Mouse (Mus musculus) ZHBTc4 (cell line): ENCODE data around the gene Rnf216.

Experiments
- DNase-seq: peaks from one replicate; pipeline ENCODE4 v3.0.0-alpha.2; 2011; ENCODE audit warnings: low read depth, low spot score

Rnf216 gene

GRCm38 (mm10) chr5:143053132-143053972, 59.4 kb downstream of the Rnf216 start:
- DNase-seq = no peak

GRCm38 (mm10) chr5:143052677-143053076, 60.1 kb downstream of the Rnf216 start:
- no peak for DNase-seq

- DNase-seq = no peak
Measured at GRCm38 (mm10) chr5:143051851-143052250, 60.9 kb downstream of the Rnf216 start.

GRCm38 (mm10) chr5:143050273-143050672, 62.5 kb downstream of the Rnf216 start:
- DNase-seq = no peak

GRCm38 (mm10) chr5:143049746-143050145, 63.0 kb downstream of the Rnf216 start:
- no peak for DNase-seq

GRCm38 (mm10) chr5:143049013-143049385, 63.8 kb downstream of the Rnf216 start:
- no peak for DNase-seq

- no peak for DNase-seq
Measured at GRCm38 (mm10) chr5:143048232-143049012, 64.4 kb downstream of the Rnf216 start.

GRCm38 (mm10) chr5:143047586-143047985, 65.2 kb downstream of the Rnf216 start:
- no peak for DNase-seq

GRCm38 (mm10) chr5:143043902-143044301, 68.9 kb downstream of the Rnf216 start:
- DNase-seq = no peak

- DNase-seq = peak; percentile 77
Measured at GRCm38 (mm10) chr5:143043285-143043684, 69.5 kb downstream of the Rnf216 start.

GRCm38 (mm10) chr5:143038794-143039193, 74.0 kb downstream of the Rnf216 start:
- DNase-seq = no peak

GRCm38 (mm10) chr5:143037201-143037600, 75.6 kb downstream of the Rnf216 start:
- DNase-seq = peak; percentile 72

GRCm38 (mm10) chr5:143036052-143036451, 76.7 kb downstream of the Rnf216 start:
- DNase-seq = no peak

- no peak for DNase-seq
Measured at GRCm38 (mm10) chr5:143035271-143035670, 77.5 kb downstream of the Rnf216 start.

- no peak for DNase-seq
Measured at GRCm38 (mm10) chr5:143034108-143034507, 78.7 kb downstream of the Rnf216 start.

GRCm38 (mm10) chr5:143033277-143033676, 79.5 kb downstream of the Rnf216 start:
- DNase-seq = no peak

GRCm38 (mm10) chr5:143032639-143033146, 80.1 kb downstream of the Rnf216 start:
- DNase-seq = no peak

- no peak for DNase-seq
Measured at GRCm38 (mm10) chr5:143031681-143032080, 81.1 kb downstream of the Rnf216 start.

GRCm38 (mm10) chr5:143031193-143031592, 81.6 kb downstream of the Rnf216 start:
- DNase-seq = no peak

- DNase-seq = no peak
Measured at GRCm38 (mm10) chr5:143023887-143024286, 88.9 kb downstream of the Rnf216 start.

- DNase-seq = peak; percentile 65
Measured at GRCm38 (mm10) chr5:143022956-143023355, 89.8 kb downstream of the Rnf216 start.

GRCm38 (mm10) chr5:143017401-143017800, 95.4 kb downstream of the Rnf216 start:
- no peak for DNase-seq
